Mouse (Mus musculus) spleen, adult 2 months (tissue): ENCODE measurements around the gene Zfp990. TPM values are rescaled to one million over a fixed set of nuclear protein-coding genes. Genes with fewer than 3 reads are reported as not detected.
"Not testable (repeated sequence)": the region's sequence is repeated elsewhere in the genome, so short reads cannot be mapped to it uniquely, and the experiment has no call there.

Experiments
- DNase-seq, 2 experiments: peaks; one replicate each; pipeline versions ENCODE4 v3.0.0 to v3.0.0-alpha.2; 2012 to 2021; ENCODE audit warnings: low spot score in 2 of 2, low read depth in 1 of 2
- H3K27ac ChIP-seq: fragments of 200-500 bp; 2 replicates; pipeline ENCODE4 v1.5.1; 2012; ENCODE audit warnings: low read length, inconsistent platforms; ENCODE audit not compliant: insufficient read depth
- H3K27me3 ChIP-seq: fragments of 200-500 bp; 2 replicates; pipeline ENCODE4 v1.6.1; 2012; ENCODE audit warnings: mild to moderate bottlenecking, moderate library complexity, low read length, inconsistent platforms; ENCODE audit not compliant: control insufficient read depth, insufficient read depth
- H3K36me3 ChIP-seq: fragments of 200-500 bp; 2 replicates; pipeline ENCODE4 v1.6.1; 2012; ENCODE audit warnings: mild to moderate bottlenecking, low read length, inconsistent platforms; ENCODE audit not compliant: control insufficient read depth, insufficient read depth
- H3K4me1 ChIP-seq: fragments of 200-500 bp; 2 replicates; pipeline ENCODE4 v1.6.1; 2011; ENCODE audit warnings: inconsistent platforms; ENCODE audit not compliant: control insufficient read depth, insufficient read depth, insufficient read length
- H3K4me3 ChIP-seq: fragments of 200-500 bp; 2 replicates; pipeline ENCODE4 v1.5.1; 2011; ENCODE audit warnings: mild to moderate bottlenecking, inconsistent platforms; ENCODE audit not compliant: insufficient read depth, insufficient read length; ENCODE audit errors: extremely low read depth
- CTCF ChIP-seq: fragments of 200-500 bp; IDR thresholded peaks from 2 replicates; pipeline ENCODE4 v1.5.1; 2011; ENCODE audit warnings: mild to moderate bottlenecking, inconsistent platforms; ENCODE audit not compliant: insufficient read depth, insufficient read length, insufficient replicate concordance; ENCODE audit errors: extremely low read depth
- POLR2A ChIP-seq: fragments of 200-500 bp; IDR thresholded peaks from 2 replicates; pipeline ENCODE4 v1.6.1; 2011; ENCODE audit warnings: low read depth, low read length, inconsistent platforms
- WGBS: fragments of 180-500 bp; shearing (Covaris S2); methylation state at CpG from one replicate; pipeline ENCODE4 v1.1.7; 2018; 5-methylcytosine and 5-hydroxymethylcytosine counted together
- polyA plus RNA-seq: library from polyadenylated mRNA; depleted of rRNA; stranded (reverse); fragments of >200 nt; gene quantifications from 2 replicates; pipeline ENCODE4 v1.2.3, GENCODE M21; 2012; rRNA removed

The Zfp990 gene
- polyA plus RNA-seq: 0.23 TPM in 1 of 2 replicates, not detected in the other

DNA sequence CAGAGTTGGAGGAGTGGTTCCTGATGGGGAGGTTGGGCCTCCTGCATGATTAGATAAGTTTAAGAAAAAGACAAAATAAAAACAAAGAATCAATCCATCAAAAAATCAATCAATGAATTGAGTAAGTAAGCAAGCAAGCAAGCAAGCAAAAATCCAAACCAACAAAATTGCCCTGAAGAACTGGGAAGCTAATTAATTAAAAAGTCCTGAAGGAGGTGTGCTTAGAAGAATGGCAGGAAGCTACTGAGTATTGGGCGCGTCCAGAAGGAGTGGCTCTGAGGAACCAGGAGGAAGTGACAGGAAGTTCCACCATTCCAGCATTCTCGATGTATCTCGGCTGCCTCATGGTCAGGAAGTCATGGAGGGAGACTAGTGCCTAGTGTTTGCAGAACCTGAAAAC, at the start of gene Zfp990:
TSS of gene Zfp990 (plus strand) at position 301 of the 400 bp plus-strand sequence.
- not testable (repeated sequence) for H3K4me1 ChIP-seq, H3K27me3 ChIP-seq, H3K36me3 ChIP-seq, DNase-seq, H3K27ac ChIP-seq, H3K4me3 ChIP-seq
- WGBS: 58% methylated on average over 4 of the region's 4 CpGs

DNA sequence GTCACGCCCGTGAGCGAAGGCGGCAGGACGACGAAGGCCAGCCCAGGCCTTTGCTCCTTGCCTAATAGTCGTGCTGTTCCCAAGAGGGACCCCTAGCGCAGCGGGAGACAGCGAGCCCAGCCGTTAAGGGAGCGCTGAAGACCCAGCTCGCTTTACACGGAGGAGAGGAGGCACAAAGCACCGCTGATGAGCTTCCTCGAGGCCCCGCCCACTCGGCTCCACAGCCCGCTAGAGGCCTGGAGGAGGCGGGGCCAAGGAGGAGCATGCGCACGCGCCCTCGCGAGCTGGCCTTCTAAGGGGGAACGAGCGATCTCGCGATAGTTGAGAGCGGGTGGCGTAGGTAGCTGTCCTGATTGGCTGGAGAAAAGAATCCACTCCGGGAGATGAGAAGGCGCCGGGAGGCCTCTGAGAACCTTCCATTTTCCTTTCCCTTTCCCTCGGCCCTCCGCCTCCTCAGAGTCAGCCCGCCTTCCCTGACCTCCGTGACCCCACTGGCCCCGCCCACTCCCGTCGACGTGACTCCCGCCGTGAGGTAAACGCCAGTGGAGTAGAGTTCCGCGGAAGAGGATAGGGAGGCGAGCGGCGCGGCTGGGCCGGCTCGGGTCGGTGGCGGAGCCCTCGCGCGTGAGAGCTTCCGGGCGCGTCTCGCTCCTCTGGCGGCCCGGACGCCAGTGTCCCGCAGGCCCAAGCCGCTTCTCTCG, 46.9 kb upstream of the Zfp990 start:
- 28% methylated on average over 68 of the region's 68 CpGs for WGBS
- not testable (repeated sequence) for H3K4me1 ChIP-seq, H3K27ac ChIP-seq, H3K36me3 ChIP-seq, DNase-seq, H3K27me3 ChIP-seq
- peak overlapping the region; percentile 39 for H3K4me3 ChIP-seq

GRCm38 (mm10) chr4:145478128-145478527, 32.4 kb upstream of the Zfp990 start:
- TF ChIP-seq CTCF (no peak), POLR2A (no peak)
- Histone ChIP-seq H3K27me3 (no peaks in the 10 kb centered on the region), H3K27ac (no peak overlapping the region), H3K4me3 (no peak overlapping the region), H3K36me3 (no peaks in the 10 kb centered on the region), H3K4me1 (no peaks in the 10 kb centered on the region)
- no peak for DNase-seq
- WGBS: 86% methylated on average over 3 of the region's 3 CpGs

GRCm38 (mm10) chr4:145480699-145481098, 29.9 kb upstream of the Zfp990 start:
- not testable (repeated sequence) for H3K36me3 ChIP-seq
- WGBS: 89% methylated on average over 8 of the region's 8 CpGs

DNA sequence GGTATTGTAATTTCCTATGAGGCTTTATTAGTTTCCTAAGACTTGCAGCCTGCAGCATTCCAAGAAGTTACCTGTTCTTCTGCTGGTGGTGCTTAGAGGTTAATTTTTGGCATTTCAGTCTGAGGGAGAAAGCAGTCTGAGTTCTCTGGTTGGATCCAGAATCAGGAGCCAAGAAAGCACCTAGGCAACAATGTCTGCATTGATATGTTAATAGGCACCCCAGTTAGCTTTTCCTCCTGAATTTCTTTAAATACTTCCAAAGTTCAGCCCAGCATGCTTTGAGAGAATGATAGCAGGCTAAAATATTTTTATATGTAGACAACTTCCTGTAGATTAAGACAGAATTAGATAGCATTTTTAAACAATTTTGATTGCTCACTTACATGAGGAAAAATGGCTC, 21.2 kb upstream of the Zfp990 start:
- no peak for TF ChIP-seq CTCF
- TF ChIP-seq POLR2A: no peak
- H3K27me3 ChIP-seq: no peaks in the 10 kb centered on the region
- no peak overlapping the region for H3K4me3 ChIP-seq
- H3K4me1 ChIP-seq: no peaks in the 10 kb centered on the region
- DNase-seq: no peak
- H3K36me3 ChIP-seq: no peaks in the 10 kb centered on the region
- H3K27ac ChIP-seq: no peak overlapping the region

More at GRCm38 (mm10) chr4:145480699-145481098, 29.9 kb upstream of the Zfp990 start:
- H3K27ac ChIP-seq, DNase-seq, H3K4me3 ChIP-seq, H3K27me3 ChIP-seq, H3K4me1 ChIP-seq: not testable (repeated sequence)

GRCm38 (mm10) chr4:145492132-145492531, 18.4 kb upstream of the Zfp990 start:
- no peaks in the 10 kb centered on the region for H3K36me3 ChIP-seq
- TF ChIP-seq CTCF (no peak), POLR2A (no peak)
- H3K27me3 ChIP-seq: no peaks in the 10 kb centered on the region
- no peak overlapping the region for H3K4me3 ChIP-seq
- DNase-seq: no peak
- 84% methylated on average over 11 of the region's 11 CpGs for WGBS
- H3K4me1 ChIP-seq: no peaks in the 10 kb centered on the region
- H3K27ac ChIP-seq: no peak overlapping the region

DNA sequence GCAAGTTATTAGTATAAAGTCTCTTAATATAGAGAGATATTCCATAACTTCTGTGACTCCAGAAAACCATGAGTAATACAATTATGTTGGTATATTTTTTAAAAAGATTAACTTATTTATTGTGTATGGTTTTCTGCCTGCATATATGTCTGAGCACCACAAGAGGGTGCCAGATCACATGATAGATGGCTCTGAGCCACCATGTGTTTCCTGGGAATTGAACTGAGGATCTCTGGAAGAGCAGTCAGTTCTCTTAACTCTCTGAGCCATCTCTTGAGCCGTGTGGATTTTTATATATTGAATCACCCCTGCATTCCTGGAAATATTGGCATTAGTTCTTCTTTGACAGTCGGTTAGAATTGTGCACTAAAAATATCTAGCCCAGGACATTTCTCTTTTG, 17.2 kb upstream of the Zfp990 start:
- H3K27me3 ChIP-seq, DNase-seq, H3K4me1 ChIP-seq, H3K36me3 ChIP-seq, H3K27ac ChIP-seq, H3K4me3 ChIP-seq: not testable (repeated sequence)
- WGBS: 71% methylated on average over 2 of the region's 2 CpGs

- H3K36me3 ChIP-seq, H3K27ac ChIP-seq, H3K4me3 ChIP-seq, H3K27me3 ChIP-seq, DNase-seq, H3K4me1 ChIP-seq: not testable (repeated sequence)
- 51% methylated on average over 2 of the region's 2 CpGs for WGBS
Observed at GRCm38 (mm10) chr4:145514637-145515036, 4.1 kb downstream of the Zfp990 start.

DNA sequence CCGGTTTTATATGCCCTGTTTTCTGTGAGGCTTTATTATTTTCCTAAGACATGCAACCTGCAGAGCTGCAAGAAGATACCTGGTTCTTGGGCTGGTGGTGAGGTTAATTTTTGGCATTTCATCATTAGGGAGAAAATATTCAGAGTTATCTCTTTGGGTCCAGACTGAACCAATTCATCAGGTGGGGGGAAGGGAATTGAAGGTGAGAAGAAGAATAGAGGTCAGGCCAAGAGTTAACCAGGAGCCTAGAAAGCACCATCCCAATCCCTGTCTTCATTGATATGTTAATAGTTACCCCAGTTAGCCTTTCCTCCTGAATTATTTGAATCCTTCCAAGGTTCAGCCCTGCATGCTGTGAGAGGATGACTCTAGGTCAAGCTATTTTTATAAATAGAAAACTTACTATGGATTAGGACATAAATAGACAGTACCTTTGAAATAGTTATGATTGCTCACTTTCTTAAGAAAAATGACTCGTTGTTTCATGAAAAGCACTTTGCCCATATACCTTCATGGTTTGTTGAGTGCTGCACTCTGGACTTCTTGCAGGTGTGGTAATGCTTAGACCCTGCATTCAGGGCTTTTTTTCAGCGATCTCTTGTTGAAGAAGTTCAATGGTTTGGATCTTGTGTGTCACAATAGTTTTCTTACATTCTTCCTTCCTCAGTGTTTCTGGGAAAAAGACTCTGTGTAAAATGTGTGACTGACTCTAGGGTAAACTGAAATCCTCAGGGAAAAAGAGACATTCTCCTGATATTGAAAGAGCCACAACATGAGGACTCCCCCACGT, 5.4 kb downstream of the Zfp990 start:
- WGBS: 76% methylated on average over 4 of the region's 4 CpGs
- H3K27me3 ChIP-seq, H3K36me3 ChIP-seq, H3K27ac ChIP-seq, DNase-seq, H3K4me1 ChIP-seq, H3K4me3 ChIP-seq: not testable (repeated sequence)

- 79% methylated on average over 1 of the region's 1 CpGs for WGBS
- not testable (repeated sequence) for H3K36me3 ChIP-seq, DNase-seq, H3K4me3 ChIP-seq, H3K27ac ChIP-seq, H3K4me1 ChIP-seq, H3K27me3 ChIP-seq
Observed at GRCm38 (mm10) chr4:145517391-145517790, 6.8 kb downstream of the Zfp990 start.
